In genomic region chr11:24180040-24180439, GRCm38 (mm10) we compare ENCODE assay signal across 24 mouse cellular contexts.
A peak's percentile ranks its signal among the peaks of the same experiment; 100 is the strongest.
DNase-seq lines count a peak whose midpoint lies in the region; ATAC-seq lines count a peak whose summit lies in the region.
"Had no signal": no experiment of that assay in that cellular context is flagged by ENCODE, and none has a peak within 500 bp of the region (broad histone marks: within the 10 kb centered on the region; RNA-seq: fewer than 3 reads in every experiment).

No protein-coding gene starts in this region.

- DNase-seq in layer of hippocampus, adult 11-12 months (ENCODE audit: low spot score) = peak; percentile 47
- no peak for DNase-seq in layer of hippocampus, postnatal 25 days (ENCODE audit: extremely low spot score in 1 of 2, low spot score in 1 of 2)
- DNase-seq in neural tube, embryonic 11.5 days (ENCODE audit: low spot score) = no peak
- DNase-seq in neural tube, embryonic 10.5 days (ENCODE audit: extremely low spot score, low spot score) = no peak
- DNase-seq in spleen, postnatal 10 days (ENCODE audit: low spot score in 2 of 2) = no peak
- DNase-seq: adrenal gland, adult 2 months; adrenal gland, postnatal 25 days; cerebellum, adult 11 months; cerebellum, adult 8-10 months; cerebellum, postnatal 14 days; embryo, embryonic 11 days; gastrocnemius, postnatal 10 days; heart, adult 2 months; heart, postnatal 14 days had no signal

- H3K9me3 ChIP-seq in forebrain, embryonic 16.5 days (ENCODE audit: control insufficient read depth, low read length) = no peaks in the 10 kb centered on the region
- no peaks in the 10 kb centered on the region for H3K9me3 ChIP-seq in forebrain, embryonic 15.5 days
- H3K9me3 ChIP-seq in neural tube, embryonic 11.5 days (ENCODE audit: control insufficient read depth, low read length) = no peaks in the 10 kb centered on the region
- H3K9me3 ChIP-seq: embryonic facial prominence, embryonic 15.5 days; heart, embryonic 15.5 days; hindbrain, embryonic 10.5 days; hindbrain, embryonic 15.5 days had no signal

- peaks cover 8% of the 10 kb centered on the region for H3K4me1 ChIP-seq in forebrain, embryonic 16.5 days (replicated peaks; ENCODE audit: control insufficient read depth, insufficient read depth, low read length)
- peaks cover 12% of the 10 kb centered on the region; the same call in 1 of the 2 replicates for H3K4me1 ChIP-seq in forebrain, embryonic 15.5 days
- no peaks in the 10 kb centered on the region for H3K4me1 ChIP-seq in neural tube, embryonic 11.5 days (ENCODE audit: control insufficient read depth, insufficient read depth, low read length)
- H3K4me1 ChIP-seq: embryonic facial prominence, embryonic 15.5 days; hindbrain, embryonic 10.5 days; hindbrain, embryonic 15.5 days had no signal

- no peaks in the 10 kb centered on the region for H3K36me3 ChIP-seq in forebrain, embryonic 16.5 days (ENCODE audit: control insufficient read depth, insufficient read depth)
- H3K36me3 ChIP-seq in forebrain, embryonic 15.5 days = no peaks in the 10 kb centered on the region
- H3K36me3 ChIP-seq in neural tube, embryonic 11.5 days (ENCODE audit: control insufficient read depth, insufficient read depth, low read length) = no peaks in the 10 kb centered on the region
- H3K36me3 ChIP-seq: embryonic facial prominence, embryonic 15.5 days; heart, embryonic 15.5 days; hindbrain, embryonic 10.5 days; hindbrain, embryonic 15.5 days had no signal

- no peak overlapping the region for H3K4me2 ChIP-seq in forebrain, embryonic 16.5 days (ENCODE audit: low read length)
- no peak overlapping the region for H3K4me2 ChIP-seq in forebrain, embryonic 15.5 days (replicated peaks)
- no peak overlapping the region for H3K4me2 ChIP-seq in neural tube, embryonic 11.5 days (ENCODE audit: low read depth)
- H3K4me2 ChIP-seq: embryonic facial prominence, embryonic 15.5 days; heart, embryonic 11.5 days; heart, embryonic 15.5 days; hindbrain, embryonic 15.5 days had no signal

- WGBS in forebrain, embryonic 16.5 days = 5% methylated on average over 7 of the region's 7 CpGs
- WGBS in forebrain, embryonic 15.5 days = 8% methylated on average over 7 of the region's 7 CpGs
- WGBS in neural tube, embryonic 11.5 days = 51% methylated on average over 7 of the region's 7 CpGs

- H3K27ac ChIP-seq in forebrain, embryonic 16.5 days (ENCODE audit: low read length) = no peak overlapping the region
- no peak overlapping the region for H3K27ac ChIP-seq in forebrain, embryonic 15.5 days (replicated peaks)
- H3K27ac ChIP-seq in neural tube, embryonic 11.5 days (ENCODE audit: low read depth, low read length) = no peak overlapping the region
- H3K27ac ChIP-seq: embryonic facial prominence, embryonic 15.5 days; heart, adult 2 months; heart, embryonic 15.5 days; hindbrain, embryonic 10.5 days; hindbrain, embryonic 15.5 days had no signal

- no peak overlapping the region for H3K9ac ChIP-seq in forebrain, embryonic 16.5 days (replicated peaks; ENCODE audit: low read depth, low read length)
- H3K9ac ChIP-seq in forebrain, embryonic 15.5 days (replicated peaks) = no peak overlapping the region
- no peak overlapping the region for H3K9ac ChIP-seq in neural tube, embryonic 11.5 days (ENCODE audit: low read length)
- H3K9ac ChIP-seq: embryonic facial prominence, embryonic 15.5 days; heart, embryonic 15.5 days; hindbrain, embryonic 15.5 days had no signal

- H3K4me3 ChIP-seq in forebrain, embryonic 16.5 days (replicated peaks; ENCODE audit: low read length) = no peak overlapping the region
- no peak overlapping the region for H3K4me3 ChIP-seq in forebrain, embryonic 15.5 days
- no peak overlapping the region for H3K4me3 ChIP-seq in neural tube, embryonic 11.5 days (ENCODE audit: low read depth, low read length)
- H3K4me3 ChIP-seq: embryonic facial prominence, embryonic 15.5 days; erythroblast, embryonic 14.5 days; heart, adult 2 months; heart, embryonic 15.5 days; hindbrain, embryonic 10.5 days; hindbrain, embryonic 15.5 days had no signal

- ATAC-seq in forebrain, embryonic 16.5 days = peak; percentile 47
- no peak for ATAC-seq in forebrain, embryonic 15.5 days (replicated peaks)
- peak; percentile 28; the same call in 1 of the 2 replicates for ATAC-seq in neural tube, embryonic 11.5 days (ENCODE audit: insufficient read depth, low FRiP score, low TSS enrichment)
- ATAC-seq: inflammation-experienced regulatory T-cells, adult 6 months; intestine, postnatal 0 days had no signal

- no peaks in the 10 kb centered on the region for H3K27me3 ChIP-seq in forebrain, embryonic 16.5 days (replicated peaks; ENCODE audit: control insufficient read depth, insufficient read depth, low read length)
- H3K27me3 ChIP-seq in forebrain, embryonic 15.5 days = no peaks in the 10 kb centered on the region
- no peaks in the 10 kb centered on the region for H3K27me3 ChIP-seq in neural tube, embryonic 11.5 days (ENCODE audit: control insufficient read depth, insufficient read depth, low read length)
- H3K27me3 ChIP-seq: embryonic facial prominence, embryonic 15.5 days; heart, embryonic 15.5 days; hindbrain, embryonic 15.5 days had no signal
